Mouse (Mus musculus) hindbrain, embryonic 14.5 days (tissue): ENCODE measurements at regions not wholly inside any gene's neighbourhood (a gene's known extent, or its start where the extent isn't known, plus 50 kb on each side); places are given as distances from the start of the nearest gene placed in this dataset.

Experiments
- ATAC-seq: fragments of 200-750 bp; cut with Nextera tagmentation; 2 replicates; pipeline ENCODE4 v1.8.0; 2017; ENCODE audit warnings: moderate number of reproducible peaks, mild to moderate bottlenecking, moderate TSS enrichment, moderate library complexity; ENCODE audit not compliant: low FRiP score
- DNase-seq: peaks from one replicate; pipeline ENCODE4 v3.0.0-alpha.2; 2015; ENCODE audit warnings: low spot score
- H3K27ac ChIP-seq: fragments of 300-500 bp; sonication (generic); 2 replicates; pipeline ENCODE4 v1.5.1; 2014; ENCODE audit warnings: mild to moderate bottlenecking, moderate library complexity
- H3K27me3 ChIP-seq: fragments of 300-500 bp; sonication (generic); 2 replicates; pipeline ENCODE4 v1.6.1; 2014; ENCODE audit warnings: mild to moderate bottlenecking, low read length, mixed read lengths; ENCODE audit not compliant: control insufficient read depth, insufficient read depth
- H3K36me3 ChIP-seq: fragments of 300-500 bp; sonication (generic); replicated peaks from 2 replicates; pipeline ENCODE4 v1.6.1; 2014; ENCODE audit not compliant: control insufficient read depth, insufficient read depth
- H3K4me1 ChIP-seq: fragments of 300-500 bp; sonication (generic); replicated peaks from 2 replicates; pipeline ENCODE4 v1.6.1; 2014; ENCODE audit warnings: antibody characterized with exemption, low read length, mixed read lengths; ENCODE audit not compliant: control insufficient read depth, insufficient read depth
- H3K4me2 ChIP-seq: fragments of 300-500 bp; sonication (generic); replicated peaks from 2 replicates; pipeline ENCODE4 v1.6.1; 2014; ENCODE audit warnings: mild to moderate bottlenecking, moderate library complexity
- H3K4me3 ChIP-seq: fragments of 300-500 bp; sonication (generic); replicated peaks from 2 replicates; pipeline ENCODE4 v1.5.1; 2014; ENCODE audit warnings: mild to moderate bottlenecking, low read length
- H3K9ac ChIP-seq: fragments of 300-500 bp; sonication (generic); 2 replicates; pipeline ENCODE4 v1.6.1; 2014
- H3K9me3 ChIP-seq: fragments of 300-500 bp; sonication (generic); 2 replicates; pipeline ENCODE4 v1.6.1; 2016; ENCODE audit warnings: low read length; ENCODE audit not compliant: control insufficient read depth
- WGBS: fragments of 180-500 bp; shearing (Covaris S2); extraction: QIAGEN DNeasy Blood & Tissue Kit; methylation state at CpG from one replicate; pipeline ENCODE4 v1.1.7; 2014; 5-methylcytosine and 5-hydroxymethylcytosine counted together

DNA sequence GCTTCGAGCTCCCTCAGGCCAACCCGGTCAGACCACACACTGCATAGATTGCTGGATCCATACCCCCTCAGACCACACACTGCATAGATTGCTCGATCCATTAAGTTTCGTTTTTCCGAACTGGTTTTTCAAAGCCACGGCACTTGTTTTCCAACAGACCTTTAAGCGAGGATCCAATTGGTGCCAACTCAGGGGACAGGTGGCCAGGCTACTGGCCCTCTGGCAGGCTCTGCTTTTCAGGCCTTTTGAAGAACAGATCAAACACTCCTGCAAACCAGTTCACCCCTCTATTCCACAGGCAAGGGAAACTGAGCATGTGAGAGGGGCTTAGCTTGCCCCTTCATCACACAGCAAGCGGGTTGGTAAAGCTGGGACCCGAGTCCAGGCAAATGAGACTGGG lies 72.2 kb upstream of the Nkd1 start:
- DNase-seq = no peak
- Histone ChIP-seq H3K36me3 (no peaks in the 10 kb centered on the region), H3K9ac (no peak overlapping the region), H3K27me3 (peaks cover 27% of the 10 kb centered on the region), H3K27ac (no peak overlapping the region), H3K4me2 (no peak overlapping the region), H3K4me1 (peaks cover 16% of the 10 kb centered on the region), H3K9me3 (no peaks in the 10 kb centered on the region), H3K4me3 (no peak overlapping the region)
- 85% methylated on average over 9 of the region's 9 CpGs for WGBS
- ATAC-seq = no peak

DNA sequence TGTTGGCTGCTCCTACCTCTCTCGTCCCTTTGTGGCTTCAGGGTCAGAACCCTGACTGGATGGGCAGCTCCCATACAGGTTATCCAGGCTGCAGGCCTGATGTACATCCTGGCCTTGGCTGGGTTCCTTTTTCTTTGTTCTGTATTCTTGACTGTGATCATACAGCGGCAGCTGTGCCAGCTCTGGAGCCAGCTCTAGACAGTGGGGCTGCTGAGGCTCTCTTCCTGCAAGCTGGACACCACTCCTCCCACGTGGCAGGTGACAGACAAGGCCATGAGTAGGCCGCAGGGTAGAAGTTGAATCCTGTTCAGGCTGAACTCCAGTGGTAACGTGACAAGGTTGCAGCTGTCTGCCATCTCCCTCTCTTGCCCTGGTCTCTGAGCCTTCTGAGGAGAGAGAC lies 71.6 kb upstream of the Nkd1 start:
- H3K4me1 ChIP-seq = peaks cover 17% of the 10 kb centered on the region
- ATAC-seq (no peak), DNase-seq (no peak)
- H3K27me3 ChIP-seq = peaks cover 27% of the 10 kb centered on the region
- H3K36me3 ChIP-seq = no peaks in the 10 kb centered on the region
- WGBS = 60% methylated on average over 5 of the region's 5 CpGs
- H3K4me2 ChIP-seq = no peak overlapping the region
- H3K4me3 ChIP-seq = no peak overlapping the region
- no peak overlapping the region for H3K9ac ChIP-seq
- H3K27ac ChIP-seq = no peak overlapping the region
- H3K9me3 ChIP-seq = no peaks in the 10 kb centered on the region

DNA sequence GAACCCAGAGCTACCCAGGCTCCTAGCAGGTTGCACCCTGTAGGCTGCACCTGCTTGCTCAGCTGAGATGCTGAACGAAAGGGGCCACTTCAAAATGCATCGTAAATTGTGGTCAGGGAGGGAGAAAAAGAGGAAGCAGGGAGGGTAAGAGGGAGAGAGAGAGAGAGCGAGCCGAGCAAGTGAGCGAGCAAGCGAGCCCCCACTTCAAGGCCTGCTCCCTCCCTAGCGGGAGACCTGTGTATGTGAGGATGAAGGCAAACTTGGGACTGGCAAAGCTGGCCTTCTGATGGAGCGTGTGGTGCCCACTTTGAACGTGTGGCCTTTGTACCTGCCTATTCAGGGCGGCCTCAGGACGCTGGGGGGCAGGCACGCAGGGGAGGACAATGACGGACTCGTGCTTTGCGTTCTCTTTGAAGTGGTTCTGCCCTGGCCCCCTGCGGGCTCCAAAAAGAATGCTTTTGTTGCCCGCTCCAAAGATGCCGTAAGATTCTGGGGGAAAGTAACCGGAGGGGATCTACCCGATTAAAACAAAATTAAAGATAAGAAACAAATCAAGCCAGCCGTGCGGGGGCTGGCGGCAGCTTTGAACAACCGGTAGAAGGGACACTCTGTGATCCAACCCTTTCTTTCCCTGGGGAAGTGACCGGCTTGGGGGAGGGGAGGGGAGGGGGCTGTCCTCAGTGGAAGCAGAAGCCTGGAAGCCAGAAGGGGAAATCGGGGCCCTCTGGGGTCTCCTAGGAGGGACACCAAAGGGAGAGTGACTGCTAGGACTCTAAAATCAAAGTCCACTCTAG lies 70.1 kb upstream of the Nkd1 start:
- H3K4me1 ChIP-seq = peaks cover 29% of the 10 kb centered on the region
- no peak for DNase-seq
- no peak overlapping the region for H3K9ac ChIP-seq
- WGBS = 7% methylated on average over 26 of the region's 26 CpGs
- ATAC-seq = no peak
- H3K4me3 ChIP-seq = no peak overlapping the region
- peaks cover 1% of the 10 kb centered on the region; the same call in 1 of the 2 replicates for H3K9me3 ChIP-seq
- H3K27ac ChIP-seq = no peak overlapping the region
- no peaks in the 10 kb centered on the region for H3K36me3 ChIP-seq
- peaks cover 27% of the 10 kb centered on the region for H3K27me3 ChIP-seq
- peak overlapping the region; percentile 12 for H3K4me2 ChIP-seq

DNA sequence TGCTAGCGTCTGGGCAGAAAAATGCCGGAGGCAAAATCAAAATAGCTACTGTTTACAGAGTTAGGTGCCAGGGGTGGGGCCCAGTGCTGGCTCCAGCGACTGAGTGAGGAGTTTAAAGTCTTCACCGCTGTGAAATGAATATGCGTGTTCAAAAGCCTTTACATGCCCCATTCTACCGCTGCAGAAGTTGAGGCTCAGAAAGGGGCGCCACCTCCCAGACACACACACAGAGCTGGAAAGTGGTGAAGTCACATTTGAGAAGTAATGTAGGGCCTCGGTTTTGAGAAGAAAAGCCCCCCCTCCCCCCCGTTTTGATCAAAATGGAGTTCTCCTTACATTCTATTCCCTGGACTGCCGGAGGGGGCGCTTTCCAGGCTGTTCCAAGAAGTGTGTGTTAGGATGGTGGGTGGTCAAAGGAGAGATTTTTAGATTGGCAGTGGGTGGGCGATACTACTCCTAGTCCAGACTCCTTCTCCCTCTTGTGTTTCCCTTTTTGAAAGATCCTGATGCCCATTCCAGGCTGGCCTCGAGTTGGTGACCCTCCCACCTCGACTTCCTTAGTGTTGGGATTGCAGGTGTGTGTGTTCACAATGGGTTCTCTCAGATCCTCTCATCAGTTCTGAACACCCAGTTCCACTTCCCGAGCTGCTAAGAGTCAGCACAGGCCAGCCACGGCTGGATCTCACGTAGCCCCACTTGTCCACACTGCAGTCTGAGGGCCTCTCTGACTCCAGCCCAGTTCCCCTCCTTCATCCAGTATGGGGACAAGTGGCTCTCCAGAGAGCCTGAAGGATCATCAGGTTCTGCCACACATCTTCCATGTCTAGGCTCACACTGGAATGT lies 69.3 kb upstream of the Nkd1 start:
- peak overlapping the region; percentile 12 for H3K4me2 ChIP-seq
- peaks cover 8% of the 10 kb centered on the region for H3K9me3 ChIP-seq
- no peak overlapping the region for H3K4me3 ChIP-seq
- DNase-seq (no peak), ATAC-seq (no peak)
- peaks cover 27% of the 10 kb centered on the region for H3K27me3 ChIP-seq
- H3K36me3 ChIP-seq = no peaks in the 10 kb centered on the region
- no peak overlapping the region for H3K9ac ChIP-seq
- no peak overlapping the region for H3K27ac ChIP-seq
- peaks cover 29% of the 10 kb centered on the region for H3K4me1 ChIP-seq
- WGBS = 20% methylated on average over 17 of the region's 17 CpGs

DNA sequence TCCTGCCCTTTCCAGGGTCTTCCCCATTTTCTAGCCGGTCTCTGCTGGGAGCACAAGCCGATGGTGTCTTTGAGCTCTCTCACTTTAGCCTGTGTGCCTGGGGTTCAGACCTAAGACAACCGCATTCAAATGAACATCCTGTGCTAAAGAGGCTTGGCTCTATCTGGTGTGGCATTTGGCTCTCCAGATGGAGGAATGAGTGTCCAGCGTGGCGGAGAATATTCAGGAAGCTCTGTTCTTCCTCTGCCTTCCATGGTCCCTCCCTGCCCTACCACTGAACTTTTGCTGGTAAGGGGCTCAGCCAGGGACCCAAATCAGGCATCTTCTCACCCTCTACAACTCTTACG lies 68.7 kb upstream of the Nkd1 start:
- DNase-seq (no peak), ATAC-seq (no peak)
- H3K36me3 ChIP-seq = no peaks in the 10 kb centered on the region
- H3K9ac ChIP-seq = no peak overlapping the region
- peaks cover 27% of the 10 kb centered on the region for H3K27me3 ChIP-seq
- no peak overlapping the region for H3K27ac ChIP-seq
- H3K4me1 ChIP-seq = peaks cover 24% of the 10 kb centered on the region
- no peak overlapping the region for H3K4me2 ChIP-seq
- no peak overlapping the region for H3K4me3 ChIP-seq
- 74% methylated on average over 6 of the region's 6 CpGs for WGBS
- H3K9me3 ChIP-seq = peaks cover 10% of the 10 kb centered on the region

DNA sequence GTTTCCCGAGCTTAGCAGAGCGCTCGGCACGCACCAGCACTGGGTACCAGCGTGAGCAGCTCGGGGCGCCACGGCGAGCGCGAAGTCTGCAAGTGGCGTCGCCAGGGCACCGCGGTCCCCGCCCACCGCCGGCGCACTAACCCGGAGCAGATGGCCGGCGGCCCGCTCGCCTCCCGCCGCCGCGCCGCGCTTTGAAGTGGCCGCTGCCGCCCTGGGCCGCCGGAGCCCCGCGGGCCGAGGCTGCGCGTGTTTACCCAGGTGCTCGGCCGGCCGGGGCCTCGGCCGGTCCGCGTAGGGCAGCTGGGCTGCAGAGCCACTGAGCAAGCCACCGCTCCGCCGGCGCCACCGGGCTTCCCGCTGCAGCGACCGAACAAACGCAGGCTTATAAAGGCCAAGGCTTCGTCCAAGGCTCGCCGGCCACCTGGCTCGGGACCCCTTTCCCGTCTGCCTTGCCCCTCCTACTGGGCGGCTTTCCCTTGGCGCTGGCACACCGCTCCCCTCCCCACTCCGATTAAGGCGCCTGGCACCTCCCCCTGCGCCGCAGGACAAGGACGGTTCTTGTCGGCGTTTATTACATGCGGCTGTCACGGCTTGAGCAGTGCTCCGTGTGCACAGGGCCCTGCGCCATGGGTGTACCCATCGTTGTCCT lies 67.0 kb upstream of the Nkd1 start:
- H3K4me2 ChIP-seq = peak overlapping the region; percentile 91
- peaks cover 10% of the 10 kb centered on the region for H3K9me3 ChIP-seq
- H3K27ac ChIP-seq = peak overlapping the region; percentile 61
- H3K4me1 ChIP-seq = peaks cover 24% of the 10 kb centered on the region
- H3K4me3 ChIP-seq = peak overlapping the region; percentile 57
- WGBS = under 1% methylated on average over 63 of the region's 75 CpGs
- H3K9ac ChIP-seq = peak overlapping the region; percentile 74
- H3K36me3 ChIP-seq = no peaks in the 10 kb centered on the region
- peaks cover 27% of the 10 kb centered on the region for H3K27me3 ChIP-seq
- ATAC-seq (peak; percentile 84), DNase-seq (peak; percentile 66)

DNA sequence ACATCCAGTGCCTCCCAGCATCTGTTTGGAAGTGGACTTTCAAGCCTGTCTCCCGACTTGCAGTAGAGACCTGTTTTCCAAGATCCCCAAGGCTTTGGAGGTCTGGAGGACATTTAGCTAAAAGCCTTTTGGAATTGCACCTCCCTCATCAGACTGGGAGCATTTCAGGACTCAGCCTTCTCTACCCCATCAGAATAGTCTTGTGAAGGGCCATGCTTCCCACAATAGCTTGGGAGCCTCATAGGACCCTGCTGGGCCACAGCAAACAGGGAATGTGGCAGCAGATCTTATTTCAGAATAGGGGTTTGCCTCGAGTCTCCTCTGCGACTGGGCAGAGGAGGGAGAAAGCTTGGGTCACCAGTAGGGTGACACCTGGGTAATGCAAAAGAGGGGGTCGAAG lies 66.2 kb upstream of the Nkd1 start:
- Histone ChIP-seq H3K4me1 (peaks cover 24% of the 10 kb centered on the region), H3K4me2 (peak overlapping the region; percentile 91), H3K9ac (peak overlapping the region; percentile 74; the same call in 1 of the 2 replicates), H3K9me3 (peaks cover 10% of the 10 kb centered on the region), H3K4me3 (peak overlapping the region; percentile 57; the same call in 1 of the 2 replicates), H3K27ac (peak overlapping the region; percentile 61), H3K27me3 (peaks cover 27% of the 10 kb centered on the region), H3K36me3 (no peaks in the 10 kb centered on the region)
- DNase-seq (no peak), ATAC-seq (no peak)
- 4% methylated on average over 4 of the region's 4 CpGs for WGBS

DNA sequence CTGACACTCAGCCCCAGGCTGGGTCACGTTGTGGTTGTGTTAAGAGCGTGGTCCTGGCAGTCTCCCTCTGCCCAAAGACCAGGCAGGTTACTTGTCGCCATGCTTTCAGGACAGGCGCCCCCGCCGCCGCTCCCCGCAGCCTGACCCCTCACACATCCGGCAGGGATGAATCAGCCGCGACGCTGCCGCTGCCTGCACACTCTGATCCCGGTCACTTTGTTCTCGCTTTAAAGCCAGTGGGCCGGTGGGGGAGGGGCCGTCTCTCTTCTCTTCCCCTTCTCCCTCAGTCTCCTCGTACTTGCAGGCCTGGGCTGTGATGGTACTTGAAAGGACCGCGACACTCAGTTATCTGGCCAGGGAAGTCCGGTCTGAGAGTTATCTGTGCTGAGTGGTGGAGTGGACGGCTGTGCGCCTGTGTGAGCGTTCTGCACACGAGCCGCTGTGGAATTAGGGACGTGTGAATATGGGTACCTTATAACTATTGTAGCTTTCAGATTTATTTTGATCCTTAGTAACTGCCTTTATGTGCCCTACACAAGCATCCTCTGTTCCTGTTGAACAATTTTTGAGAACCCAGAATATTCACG lies 65.6 kb upstream of the Nkd1 start:
- no peaks in the 10 kb centered on the region for H3K36me3 ChIP-seq
- H3K9ac ChIP-seq = peak overlapping the region; percentile 74
- H3K9me3 ChIP-seq = peaks cover 16% of the 10 kb centered on the region
- peaks cover 23% of the 10 kb centered on the region for H3K27me3 ChIP-seq
- H3K4me1 ChIP-seq = peaks cover 24% of the 10 kb centered on the region
- no peak for ATAC-seq
- no peak overlapping the region for H3K27ac ChIP-seq
- WGBS = 9% methylated on average over 28 of the region's 28 CpGs
- DNase-seq = no peak
- H3K4me3 ChIP-seq = peak overlapping the region; percentile 15
- H3K4me2 ChIP-seq = peak overlapping the region; percentile 91

DNA sequence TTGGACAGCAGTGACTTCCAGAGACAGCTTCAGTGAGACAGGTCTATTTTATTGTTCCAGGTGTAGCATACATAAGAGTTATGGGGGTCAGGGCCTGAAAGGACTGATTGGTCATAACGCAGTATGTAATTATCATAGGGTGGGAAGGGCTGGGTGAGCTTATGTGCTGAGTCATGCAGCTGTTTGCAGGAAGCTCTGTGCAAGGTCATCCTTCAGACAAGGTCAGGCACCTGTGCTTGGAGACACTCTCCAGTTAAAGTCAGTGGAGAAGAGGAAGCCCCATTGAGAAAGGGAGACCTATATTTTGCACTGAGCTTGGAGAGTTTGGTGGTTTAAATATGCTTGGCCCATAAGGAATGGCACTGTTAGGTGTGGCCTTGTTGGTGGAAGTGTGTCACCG lies 62.0 kb upstream of the Nkd1 start:
- Histone ChIP-seq H3K4me3 (no peak overlapping the region), H3K4me1 (peaks cover 13% of the 10 kb centered on the region), H3K27ac (no peak overlapping the region), H3K4me2 (no peak overlapping the region), H3K9me3 (peaks cover 19% of the 10 kb centered on the region), H3K27me3 (no peaks in the 10 kb centered on the region), H3K36me3 (no peaks in the 10 kb centered on the region), H3K9ac (no peak overlapping the region)
- 98% methylated on average over 2 of the region's 2 CpGs for WGBS
- no peak for DNase-seq
- no peak for ATAC-seq
